Mouse (Mus musculus) kidney, adult 2 months (tissue): Measurements from ENCODE around the gene Nptn. TPM values are rescaled to one million over a fixed set of nuclear protein-coding genes. Genes with fewer than 3 reads are reported as not detected.

Source experiments
- DNase-seq: peaks from one replicate; pipeline ENCODE4 v3.0.0; 2021
- H3K27ac ChIP-seq: fragments of 200-500 bp; 2 replicates; pipeline ENCODE4 v1.5.1; 2012; ENCODE audit warnings: low read depth, low read length, control low read depth, inconsistent platforms; ENCODE audit not compliant: insufficient read depth
- H3K27me3 ChIP-seq: fragments of 200-500 bp; replicated peaks from 2 replicates; pipeline ENCODE4 v1.6.1; 2012; ENCODE audit warnings: mild to moderate bottlenecking, moderate library complexity, low read length, inconsistent platforms; ENCODE audit not compliant: control insufficient read depth, insufficient read depth
- H3K36me3 ChIP-seq: fragments of 200-500 bp; 2 replicates; pipeline ENCODE4 v1.6.1; 2012; ENCODE audit warnings: mild to moderate bottlenecking, moderate library complexity, low read length, inconsistent platforms; ENCODE audit not compliant: control insufficient read depth, insufficient read depth
- H3K4me1 ChIP-seq: fragments of 200-500 bp; 2 replicates; pipeline ENCODE4 v1.6.1; 2011; ENCODE audit warnings: low read length; ENCODE audit not compliant: control insufficient read depth, insufficient read depth
- H3K4me3 ChIP-seq: fragments of 200-500 bp; 2 replicates; pipeline ENCODE4 v1.5.1; 2011; ENCODE audit warnings: mild to moderate bottlenecking, low read depth, low read length, control low read depth; ENCODE audit not compliant: insufficient read depth
- CTCF ChIP-seq: fragments of 200-500 bp; conservative IDR thresholded peaks from 2 replicates; pipeline ENCODE4 v1.5.1; 2011; ENCODE audit warnings: low read depth, mild to moderate bottlenecking, control low read depth, low read length, moderate library complexity, mixed read lengths; ENCODE audit not compliant: insufficient read depth, insufficient read length
- POLR2A ChIP-seq: fragments of 200-500 bp; IDR thresholded peaks from one replicate; pipeline ENCODE4 v1.6.1; 2011; ENCODE audit warnings: low read depth, low read length, control low read depth
- WGBS: fragments of 180-500 bp; shearing (Covaris S2); methylation state at CpG from one replicate; pipeline ENCODE4 v1.1.7; 2018; 5-methylcytosine and 5-hydroxymethylcytosine counted together
- polyA plus RNA-seq: library from polyadenylated mRNA; depleted of rRNA; stranded (reverse); fragments of >200 nt; gene quantifications from 2 replicates; pipeline ENCODE4 v1.2.3, GENCODE M21; 2012

The Nptn gene
- polyA plus RNA-seq, 1 experiment = 450 TPM

- 52% methylated on average over 6 of the region's 6 CpGs for WGBS
Observed at GRCm38 (mm10) chr9:58675371-58675770, 93.3 kb downstream of the Nptn start.

GRCm38 (mm10) chr9:58681411-58681810, 99.4 kb downstream of the Nptn start:
- TF ChIP-seq POLR2A (no peak), CTCF (no peak)
- WGBS = 73% methylated on average over 2 of the region's 2 CpGs
- Histone ChIP-seq H3K4me1 (no peaks in the 10 kb centered on the region), H3K4me3 (no peak overlapping the region), H3K27ac (no peak overlapping the region), H3K36me3 (no peaks in the 10 kb centered on the region), H3K27me3 (no peaks in the 10 kb centered on the region)
- no peak for DNase-seq

More at GRCm38 (mm10) chr9:58675371-58675770, 93.3 kb downstream of the Nptn start:
- peak; percentile 24 for DNase-seq
- TF ChIP-seq CTCF (no peak), POLR2A (no peak)
- Histone ChIP-seq H3K4me1 (no peaks in the 10 kb centered on the region), H3K36me3 (no peaks in the 10 kb centered on the region), H3K27ac (no peak overlapping the region), H3K4me3 (no peak overlapping the region), H3K27me3 (no peaks in the 10 kb centered on the region)

GRCm38 (mm10) chr9:58682106-58682505, 100.1 kb downstream of the Nptn start:
- Histone ChIP-seq H3K4me1 (no peaks in the 10 kb centered on the region), H3K4me3 (no peak overlapping the region), H3K27me3 (no peaks in the 10 kb centered on the region), H3K36me3 (no peaks in the 10 kb centered on the region), H3K27ac (no peak overlapping the region)
- DNase-seq = no peak
- WGBS = 83% methylated on average over 6 of the region's 6 CpGs
- no peak for TF ChIP-seq POLR2A
- TF ChIP-seq CTCF = no peak

- no peak overlapping the region for H3K27ac ChIP-seq
- H3K27me3 ChIP-seq = no peaks in the 10 kb centered on the region
Observed at GRCm38 (mm10) chr9:58683372-58683771, 101.3 kb downstream of the Nptn start.

GRCm38 (mm10) chr9:58685290-58685689, 103.2 kb downstream of the Nptn start:
- TF ChIP-seq CTCF = no peak
- TF ChIP-seq POLR2A = no peak

More at GRCm38 (mm10) chr9:58683372-58683771, 101.3 kb downstream of the Nptn start:
- H3K4me1 ChIP-seq = no peaks in the 10 kb centered on the region
- DNase-seq = peak; percentile 60
- 42% methylated on average over 6 of the region's 6 CpGs for WGBS
- H3K36me3 ChIP-seq = no peaks in the 10 kb centered on the region
- no peak for TF ChIP-seq POLR2A
- no peak for TF ChIP-seq CTCF
- H3K4me3 ChIP-seq = no peak overlapping the region

GRCm38 (mm10) chr9:58688076-58688475, 106.0 kb downstream of the Nptn start:
- H3K36me3 ChIP-seq = no peaks in the 10 kb centered on the region
- H3K27ac ChIP-seq = no peak overlapping the region
- 89% methylated on average over 4 of the region's 4 CpGs for WGBS

More at GRCm38 (mm10) chr9:58685290-58685689, 103.2 kb downstream of the Nptn start:
- no peaks in the 10 kb centered on the region for H3K36me3 ChIP-seq
- WGBS = 73% methylated on average over 10 of the region's 10 CpGs
- no peaks in the 10 kb centered on the region for H3K4me1 ChIP-seq
- no peak for DNase-seq
- H3K27me3 ChIP-seq = no peaks in the 10 kb centered on the region
- no peak overlapping the region for H3K27ac ChIP-seq
- H3K4me3 ChIP-seq = no peak overlapping the region

GRCm38 (mm10) chr9:58690701-58691100, 108.7 kb downstream of the Nptn start:
- WGBS = 89% methylated on average over 4 of the region's 4 CpGs
- no peaks in the 10 kb centered on the region for H3K36me3 ChIP-seq

More at GRCm38 (mm10) chr9:58688076-58688475, 106.0 kb downstream of the Nptn start:
- Histone ChIP-seq H3K4me1 (no peaks in the 10 kb centered on the region), H3K27me3 (no peaks in the 10 kb centered on the region), H3K4me3 (no peak overlapping the region)
- no peak for DNase-seq
- TF ChIP-seq CTCF (no peak), POLR2A (no peak)

GRCm38 (mm10) chr9:58691471-58691870, 109.4 kb downstream of the Nptn start:
- Histone ChIP-seq H3K27ac (no peak overlapping the region), H3K4me3 (no peak overlapping the region), H3K4me1 (no peaks in the 10 kb centered on the region), H3K27me3 (no peaks in the 10 kb centered on the region), H3K36me3 (no peaks in the 10 kb centered on the region)
- WGBS = 85% methylated on average over 7 of the region's 7 CpGs
- no peak for DNase-seq
- TF ChIP-seq CTCF (no peak), POLR2A (no peak)

More at GRCm38 (mm10) chr9:58690701-58691100, 108.7 kb downstream of the Nptn start:
- DNase-seq = no peak
- Histone ChIP-seq H3K4me1 (no peaks in the 10 kb centered on the region), H3K4me3 (no peak overlapping the region), H3K27me3 (no peaks in the 10 kb centered on the region), H3K27ac (no peak overlapping the region)
- no peak for TF ChIP-seq CTCF
